Mouse (Mus musculus): ENCODE results near the gene Dab1.

The Dab1 gene

GRCm38 (mm10) chr4:104512513-104512912, 893.4 kb downstream of the Dab1 start:
- DNase-seq (ENCODE audit: low spot score), result no peak

GRCm38 (mm10) chr4:104513622-104514021, 894.5 kb downstream of the Dab1 start:
- DNase-seq (ENCODE audit: low spot score), result no peak

- DNase-seq (ENCODE audit: low spot score), result peak; percentile 10
Measured at GRCm38 (mm10) chr4:104514568-104515000, 895.4 kb downstream of the Dab1 start.

- no peak for DNase-seq (ENCODE audit: low spot score)
Measured at GRCm38 (mm10) chr4:104515681-104516080, 896.5 kb downstream of the Dab1 start.

- no peak for DNase-seq (ENCODE audit: low spot score)
Measured at GRCm38 (mm10) chr4:104522324-104522723, 903.2 kb downstream of the Dab1 start.

GRCm38 (mm10) chr4:104523776-104524175, 904.6 kb downstream of the Dab1 start:
- DNase-seq (ENCODE audit: low spot score), result no peak

GRCm38 (mm10) chr4:104529905-104530646, 910.9 kb downstream of the Dab1 start:
- DNase-seq (ENCODE audit: low spot score), result no peak

- no peak for DNase-seq (ENCODE audit: low spot score)
Measured at GRCm38 (mm10) chr4:104532846-104533245, 913.7 kb downstream of the Dab1 start.

- DNase-seq (ENCODE audit: low spot score), result no peak
Measured at GRCm38 (mm10) chr4:104538420-104538819, 919.3 kb downstream of the Dab1 start.

GRCm38 (mm10) chr4:104539047-104539446, 919.9 kb downstream of the Dab1 start:
- DNase-seq (ENCODE audit: low spot score), result no peak

GRCm38 (mm10) chr4:104547091-104547490, 927.9 kb downstream of the Dab1 start:
- no peak for DNase-seq (ENCODE audit: low spot score)

- no peak for DNase-seq (ENCODE audit: low spot score)
Measured at GRCm38 (mm10) chr4:104548287-104548686, 929.1 kb downstream of the Dab1 start.

- DNase-seq (ENCODE audit: low spot score), result no peak
Measured at GRCm38 (mm10) chr4:104550581-104551205, 931.5 kb downstream of the Dab1 start.

- DNase-seq (ENCODE audit: low spot score), result no peak
Measured at GRCm38 (mm10) chr4:104551390-104552070, 932.4 kb downstream of the Dab1 start.

GRCm38 (mm10) chr4:104555408-104555807, 936.2 kb downstream of the Dab1 start:
- DNase-seq (ENCODE audit: low spot score), result no peak

- DNase-seq (ENCODE audit: low spot score), result no peak
Measured at GRCm38 (mm10) chr4:104563512-104563911, 944.4 kb downstream of the Dab1 start.

- no peak for DNase-seq (ENCODE audit: low spot score)
Measured at GRCm38 (mm10) chr4:104570523-104570922, 951.4 kb downstream of the Dab1 start.

GRCm38 (mm10) chr4:104572440-104572839, 953.3 kb downstream of the Dab1 start:
- DNase-seq (ENCODE audit: low spot score), result no peak

- DNase-seq (ENCODE audit: low spot score), result no peak
Measured at GRCm38 (mm10) chr4:104573419-104573818, 954.3 kb downstream of the Dab1 start.

GRCm38 (mm10) chr4:104578370-104578769, 959.2 kb downstream of the Dab1 start:
- DNase-seq (ENCODE audit: low spot score), result no peak

GRCm38 (mm10) chr4:104579946-104580544, 960.9 kb downstream of the Dab1 start:
- DNase-seq (ENCODE audit: low spot score), result no peak

GRCm38 (mm10) chr4:104582726-104583125, 963.6 kb downstream of the Dab1 start:
- no peak for DNase-seq (ENCODE audit: low spot score)

- DNase-seq (ENCODE audit: low spot score), result no peak
Measured at GRCm38 (mm10) chr4:104587826-104588225, 968.7 kb downstream of the Dab1 start.
